Mouse (Mus musculus): ENCODE results near the gene Trio. TPM values are rescaled to one million over a fixed set of nuclear protein-coding genes. Genes with fewer than 3 reads are reported as not detected.
"Not testable (repeated sequence)": the region's sequence is repeated elsewhere in the genome, so short reads cannot be mapped to it uniquely, and the experiment has no call there.

Gene Trio
- total RNA-seq, 2 experiments from 2014 or later, result 321 to 333 TPM

DNA sequence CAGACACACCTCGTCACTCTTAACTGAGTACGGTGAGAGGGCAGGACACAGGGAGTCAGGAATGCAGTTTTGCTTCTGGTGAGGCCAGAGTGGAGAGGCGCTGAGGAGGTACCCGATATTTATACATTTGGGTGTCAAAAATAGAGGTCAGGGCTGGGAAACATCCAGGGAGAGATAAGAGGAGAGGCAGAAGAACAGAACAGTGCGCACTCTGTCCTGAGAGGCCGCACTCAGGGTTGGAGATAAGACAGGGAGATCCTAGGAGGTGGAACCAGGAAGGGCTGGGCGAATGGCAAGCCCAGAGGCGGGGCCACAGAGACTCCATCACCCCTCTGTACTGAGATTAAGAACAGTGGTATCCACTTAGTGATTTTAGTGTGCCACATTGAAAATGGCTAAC is 185.1 kb downstream of the Trio start:
- DNase-seq (ENCODE audit: low spot score in 2 of 2), result no peak
- no peak overlapping the region for H3K4me3 ChIP-seq
- H3K27ac ChIP-seq, result 0 out of 2 replicates have a peak overlapping the region, but pooled peaks have one; percentile 36
- TF ChIP-seq CTCF (conservative IDR thresholded peaks at IDR 0.05), result no peak

GRCm38 (mm10) chr15:27840125-27840524 is 185.5 kb downstream of the Trio start:
- no peak for DNase-seq (ENCODE audit: low spot score in 2 of 2)
- Histone ChIP-seq H3K4me3 (no peak overlapping the region), H3K27ac (0 out of 2 replicates have a peak overlapping the region, but pooled peaks have one; percentile 36)
- TF ChIP-seq CTCF (conservative IDR thresholded peaks at IDR 0.05), result no peak

GRCm38 (mm10) chr15:27831646-27832045 is 194.0 kb downstream of the Trio start:
- DNase-seq (ENCODE audit: low spot score in 2 of 2), result peak in 1 of 2 experiments; percentile 56
- Histone ChIP-seq H3K4me3 (no peak overlapping the region), H3K27ac (peak overlapping the region; percentile 62)
- TF ChIP-seq CTCF (conservative IDR thresholded peaks at IDR 0.05), result no peak

- not testable (repeated sequence) for H3K4me3 ChIP-seq; DNase-seq (ENCODE audit: low spot score in 2 of 2); H3K27ac ChIP-seq
Measured at GRCm38 (mm10) chr15:27827871-27828270, 197.8 kb downstream of the Trio start.

- TF ChIP-seq CTCF (conservative IDR thresholded peaks at IDR 0.05), result no peak
- H3K4me3 ChIP-seq, result no peak overlapping the region
- DNase-seq (ENCODE audit: low spot score in 2 of 2), result no peak
- no peak overlapping the region for H3K27ac ChIP-seq
Measured at GRCm38 (mm10) chr15:27826886-27827285, 198.8 kb downstream of the Trio start.

GRCm38 (mm10) chr15:27826048-27826637 is 199.5 kb downstream of the Trio start:
- TF ChIP-seq CTCF (conservative IDR thresholded peaks at IDR 0.05), result peak; percentile 22; the same call in 1 of the 2 replicates
- Histone ChIP-seq H3K27ac (no peak overlapping the region), H3K4me3 (no peak overlapping the region)
- no peak for DNase-seq (ENCODE audit: low spot score in 2 of 2)

- H3K27ac ChIP-seq, result peak overlapping the region; percentile 53; the same call in 1 of the 2 replicates
- no peak for DNase-seq (ENCODE audit: low spot score in 2 of 2)
- no peak for TF ChIP-seq CTCF (conservative IDR thresholded peaks at IDR 0.05)
- H3K4me3 ChIP-seq, result no peak overlapping the region
Measured at GRCm38 (mm10) chr15:27825390-27825789, 200.3 kb downstream of the Trio start.

DNA sequence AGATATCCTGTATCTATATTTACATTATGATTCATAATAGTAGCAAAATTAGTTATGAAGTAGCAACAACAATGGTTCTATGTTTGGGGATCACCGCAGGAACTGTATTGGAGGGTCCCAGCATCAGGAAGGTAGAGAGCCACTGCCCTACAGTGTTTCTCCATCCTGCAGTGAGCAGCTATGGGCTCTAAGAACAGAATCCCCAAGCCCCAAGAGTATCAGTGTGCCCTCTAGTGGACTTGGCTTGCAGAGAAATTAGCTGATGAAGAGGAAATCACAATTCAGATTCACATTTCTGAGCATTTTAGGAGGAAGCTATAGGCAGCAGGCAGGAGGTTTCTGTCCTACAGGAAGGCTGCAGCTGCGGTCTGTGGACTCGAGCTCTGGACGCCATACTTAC is 202.1 kb downstream of the Trio start:
- no peak overlapping the region for H3K4me3 ChIP-seq
- peak overlapping the region; percentile 53; the same call in 1 of the 2 replicates for H3K27ac ChIP-seq
- TF ChIP-seq CTCF (conservative IDR thresholded peaks at IDR 0.05), result peak; percentile 82
- DNase-seq (ENCODE audit: low spot score in 2 of 2), result peak; percentile 46 to 62

DNA sequence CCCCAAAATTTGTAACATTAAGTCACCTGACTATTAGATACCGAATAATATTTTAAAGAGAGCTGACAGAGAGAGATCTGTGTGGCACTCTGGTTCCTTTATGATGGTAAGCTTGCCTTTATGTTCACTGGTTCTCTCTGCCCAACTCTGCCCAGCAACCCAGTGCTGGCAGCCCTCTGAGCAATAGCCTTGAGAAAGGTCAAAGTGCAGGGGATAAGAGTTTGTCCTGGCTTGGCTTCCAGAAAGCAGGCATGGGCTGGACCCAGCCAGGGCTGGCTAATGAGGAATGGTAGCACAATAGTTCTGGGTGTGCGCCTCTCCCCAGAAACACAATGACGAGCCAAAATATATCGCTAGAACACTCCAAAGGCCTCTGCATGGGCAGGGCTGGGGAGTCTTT is 203.2 kb downstream of the Trio start:
- H3K4me3 ChIP-seq, result no peak overlapping the region
- no peak for DNase-seq (ENCODE audit: low spot score in 2 of 2)
- peak overlapping the region; percentile 14; the same call in 1 of the 2 replicates for H3K27ac ChIP-seq
- no peak for TF ChIP-seq CTCF (conservative IDR thresholded peaks at IDR 0.05)

DNA sequence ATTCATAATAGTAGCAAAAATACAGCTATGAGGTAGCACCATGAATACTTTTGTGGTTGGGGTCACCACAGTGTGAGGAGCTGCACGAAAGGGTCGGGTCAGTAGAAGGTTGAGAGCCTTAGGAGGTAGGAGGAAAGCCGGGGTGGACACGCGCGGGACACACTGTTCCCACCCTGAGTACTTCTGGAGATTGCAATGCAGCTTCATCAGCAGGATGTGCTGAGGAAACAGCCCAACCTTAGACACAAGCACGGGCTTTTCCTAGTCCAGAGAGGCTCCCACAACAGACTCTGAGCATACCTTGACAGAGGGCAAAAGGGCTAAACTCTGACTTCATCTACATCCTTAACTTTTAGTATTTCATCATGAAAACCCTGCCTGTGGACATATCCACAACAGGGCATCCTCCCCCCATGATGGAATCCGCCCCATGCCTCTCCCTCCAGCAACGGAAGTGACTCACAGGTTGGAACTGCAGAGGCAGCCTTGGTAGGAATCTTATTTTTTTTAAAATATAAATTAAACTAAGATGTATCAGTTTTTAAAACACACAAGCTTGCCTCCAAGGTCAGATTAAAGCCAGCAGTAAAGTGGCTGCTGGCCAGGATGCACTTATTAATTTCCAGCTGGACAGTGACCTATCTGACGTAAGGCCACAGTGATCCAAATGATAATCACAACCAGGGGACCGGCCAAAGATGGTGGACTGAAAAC is 203.8 kb downstream of the Trio start:
- DNase-seq (ENCODE audit: low spot score in 2 of 2), result no peak
- Histone ChIP-seq H3K4me3 (no peak overlapping the region), H3K27ac (0 out of 2 replicates have a peak overlapping the region, but pooled peaks have one; percentile 10)
- TF ChIP-seq CTCF (conservative IDR thresholded peaks at IDR 0.05), result no peak

DNA sequence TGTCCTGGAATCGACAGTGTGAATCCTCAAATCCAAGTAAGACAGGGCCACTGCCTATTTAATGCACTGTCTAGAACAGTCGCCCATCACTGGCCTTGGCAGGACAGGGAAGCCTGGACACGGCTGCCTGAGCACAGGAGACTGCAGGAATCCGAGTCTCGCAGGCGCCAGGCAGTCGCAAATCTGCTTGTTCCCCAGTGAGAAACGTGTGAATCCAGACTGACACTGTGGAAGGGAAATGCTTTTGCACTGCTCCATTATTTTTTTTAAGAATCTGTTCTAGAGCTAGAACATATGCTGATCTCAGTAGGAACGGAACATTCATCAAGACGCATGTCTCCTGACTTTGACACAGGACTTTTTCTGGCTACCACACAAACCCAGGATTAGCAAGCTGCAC is 208.6 kb downstream of the Trio start:
- TF ChIP-seq CTCF (conservative IDR thresholded peaks at IDR 0.05), result no peak
- Histone ChIP-seq H3K4me3 (no peak overlapping the region), H3K27ac (peak overlapping the region; percentile 90)
- peak in 1 of 2 experiments; percentile 50 for DNase-seq (ENCODE audit: low spot score in 2 of 2)

DNA sequence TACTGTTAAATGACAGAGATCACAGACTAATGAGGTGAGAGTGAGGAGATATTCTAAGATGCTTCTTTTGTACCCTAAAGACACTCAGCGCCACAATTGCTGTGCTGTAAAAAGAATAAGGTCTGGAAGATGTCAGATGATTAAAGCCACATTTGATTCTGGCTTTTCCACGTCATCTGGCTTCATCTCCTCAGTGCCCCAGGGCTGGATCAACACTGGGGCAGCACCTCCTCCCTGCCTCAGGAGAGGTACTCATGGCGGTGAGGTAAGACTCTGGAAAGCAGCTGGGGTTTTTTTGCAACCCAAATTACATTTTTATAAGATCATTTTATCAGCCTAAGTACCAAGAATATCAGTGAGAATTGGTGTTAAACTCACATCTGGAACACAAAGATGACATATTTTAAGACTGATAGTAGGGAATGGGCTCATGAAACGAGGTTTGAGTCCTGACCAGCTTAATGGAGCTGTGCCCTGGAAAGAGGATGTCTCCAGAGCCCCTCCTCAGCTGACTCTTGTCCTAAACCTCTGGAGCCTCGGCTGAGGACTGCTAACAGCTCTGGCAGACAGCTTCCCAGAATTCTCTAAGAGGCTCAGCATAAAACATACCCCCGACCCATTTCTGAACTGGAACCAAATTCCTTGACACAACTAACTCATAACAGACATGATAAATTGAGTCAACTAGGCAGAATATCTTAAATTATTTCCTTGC is 210.8 kb downstream of the Trio start:
- TF ChIP-seq CTCF (conservative IDR thresholded peaks at IDR 0.05), result no peak
- DNase-seq (ENCODE audit: low spot score in 2 of 2), result no peak
- peak overlapping the region; percentile 90 for H3K27ac ChIP-seq
- H3K4me3 ChIP-seq, result no peak overlapping the region

DNA sequence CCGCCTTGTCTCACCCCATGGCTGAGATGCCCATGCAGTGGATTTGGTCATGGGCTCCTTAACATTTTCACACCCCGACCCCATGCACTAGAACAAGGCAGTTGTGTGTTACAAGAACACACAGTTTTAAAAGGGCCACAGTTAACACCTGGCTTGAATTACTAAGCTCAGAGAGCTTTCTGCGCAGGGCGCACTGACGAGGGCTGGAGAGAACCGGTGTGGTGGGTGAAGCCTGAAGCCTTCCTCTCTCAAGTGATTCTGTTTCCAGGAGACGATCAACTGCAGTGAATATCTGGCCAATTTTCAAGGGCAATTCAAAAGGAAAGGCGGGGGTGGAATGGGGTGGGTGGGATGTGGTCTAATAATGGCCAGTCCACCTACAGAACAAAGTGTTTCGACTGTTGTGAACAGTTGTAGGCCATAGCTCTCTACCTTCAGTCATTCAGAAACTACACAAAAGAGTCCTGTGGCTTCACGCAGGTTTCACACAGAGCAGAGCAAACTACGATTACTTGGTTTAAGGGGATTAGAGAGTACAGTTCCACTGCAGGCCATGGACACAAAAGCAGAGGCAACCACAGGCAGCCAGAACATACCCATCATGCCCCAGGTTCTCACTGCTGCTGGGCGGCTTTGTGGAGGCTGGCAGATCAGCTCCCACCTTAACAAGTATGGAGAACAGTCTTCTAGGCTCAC is 214.7 kb downstream of the Trio start:
- Histone ChIP-seq H3K4me3 (no peak overlapping the region), H3K27ac (peak overlapping the region; percentile 92)
- no peak for DNase-seq (ENCODE audit: low spot score in 2 of 2)
- TF ChIP-seq CTCF (conservative IDR thresholded peaks at IDR 0.05), result no peak
